Mouse (Mus musculus) embryonic facial prominence, embryonic 13.5 days (tissue): ENCODE measurements around the gene Lpcat1. TPM values are rescaled to one million over a fixed set of nuclear protein-coding genes. Genes with fewer than 3 reads are reported as not detected.
A peak's percentile ranks its signal among the peaks of the same experiment; 100 is the strongest.

Experiments used
- ATAC-seq: fragments of 200-750 bp; cut with Nextera tagmentation; 2 replicates; pipeline ENCODE4 v1.8.0; 2017; ENCODE audit warnings: low read depth; ENCODE audit not compliant: insufficient number of reproducible peaks, insufficient read depth, low FRiP score, low TSS enrichment
- H3K27ac ChIP-seq: fragments of 300-500 bp; sonication (generic); 2 replicates; pipeline ENCODE4 v1.5.1; 2015; ENCODE audit warnings: moderate library complexity, mild to moderate bottlenecking, inconsistent platforms
- H3K27me3 ChIP-seq: fragments of 300-500 bp; sonication (generic); 2 replicates; pipeline ENCODE4 v1.6.1; 2015; ENCODE audit warnings: mild to moderate bottlenecking, inconsistent platforms
- H3K36me3 ChIP-seq: fragments of 300-500 bp; sonication (generic); 2 replicates; pipeline ENCODE4 v1.6.1; 2015; ENCODE audit warnings: mild to moderate bottlenecking, inconsistent platforms
- H3K4me1 ChIP-seq: fragments of 300-500 bp; sonication (generic); 2 replicates; pipeline ENCODE4 v1.6.1; 2015; ENCODE audit warnings: inconsistent platforms
- H3K4me2 ChIP-seq: fragments of 300-500 bp; sonication (generic); 2 replicates; pipeline ENCODE4 v1.6.1; 2015; ENCODE audit warnings: moderate library complexity, mild to moderate bottlenecking, inconsistent platforms
- H3K4me3 ChIP-seq: fragments of 300-500 bp; sonication (generic); 2 replicates; pipeline ENCODE4 v1.5.1; 2015; ENCODE audit warnings: mild to moderate bottlenecking, inconsistent platforms
- H3K9ac ChIP-seq: fragments of 300-500 bp; sonication (generic); 2 replicates; pipeline ENCODE4 v1.6.1; 2015; ENCODE audit warnings: mild to moderate bottlenecking, inconsistent platforms
- H3K9me3 ChIP-seq: fragments of 300-500 bp; sonication (generic); 2 replicates; pipeline ENCODE4 v1.6.1; 2016; ENCODE audit warnings: inconsistent platforms
- WGBS: fragments of 180-500 bp; shearing (Covaris S2); methylation state at CpG from one replicate; pipeline ENCODE4 v1.1.7; 2015; ENCODE audit warnings: mixed read lengths; 5-methylcytosine and 5-hydroxymethylcytosine counted together
- polyA plus RNA-seq: library from polyadenylated mRNA; unstranded; fragments of >200 nt; fragmentation: Nextera tagmentation; extraction: Ambion mirVana; gene quantifications from 2 replicates; pipeline ENCODE4 v1.2.1, GENCODE M21; 2015

Gene Lpcat1
- polyA plus RNA-seq, 1 experiment from 2014 or later, result 44.5 TPM

DNA sequence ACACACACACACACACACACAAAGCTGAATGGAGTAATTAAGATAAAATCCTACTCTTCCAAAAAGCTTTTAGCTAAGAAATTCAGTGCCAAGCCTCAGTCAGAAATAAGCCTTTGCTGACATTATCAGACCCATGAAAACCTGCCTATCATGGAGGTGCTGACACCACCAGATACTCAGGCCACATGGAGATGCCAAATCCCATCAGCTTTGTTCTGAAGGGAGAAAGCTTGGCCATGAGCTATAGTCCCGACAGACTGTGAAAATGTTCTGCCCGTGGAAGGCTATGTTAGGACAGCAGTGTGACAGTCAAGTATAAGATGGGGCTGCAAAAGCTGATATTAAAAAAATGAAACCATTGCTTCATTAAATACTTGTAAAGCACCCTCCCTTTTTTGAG, 19.5 kb upstream of the Lpcat1 start:
- 77% methylated on average over 2 of the region's 2 CpGs for WGBS
- Histone ChIP-seq H3K9me3 (no peaks in the 10 kb centered on the region), H3K4me2 (no peak overlapping the region), H3K27ac (no peak overlapping the region), H3K36me3 (no peaks in the 10 kb centered on the region), H3K9ac (no peak overlapping the region), H3K4me1 (peaks cover 7% of the 10 kb centered on the region), H3K27me3 (no peaks in the 10 kb centered on the region; the same call in 1 of the 2 replicates), H3K4me3 (no peak overlapping the region)
- no peak for ATAC-seq

DNA sequence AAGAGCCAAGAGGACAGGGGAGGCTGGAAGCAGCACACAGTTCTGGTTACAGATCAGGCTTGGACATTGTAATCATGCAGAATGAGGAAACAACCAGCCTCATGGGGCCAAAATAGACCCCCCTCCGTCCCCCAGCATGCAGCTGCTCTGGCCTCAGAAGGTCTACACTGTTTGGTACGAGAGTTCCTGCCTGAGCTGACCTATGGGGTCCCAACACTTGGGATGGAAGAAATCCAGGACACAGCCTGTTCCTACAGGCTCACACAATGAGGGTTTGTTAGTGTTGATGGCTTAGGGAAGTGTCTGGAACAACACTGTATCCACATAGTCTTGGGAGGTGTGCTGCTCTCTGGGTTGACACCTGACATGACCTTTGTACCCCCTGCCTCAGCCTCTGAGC, 18.8 kb upstream of the Lpcat1 start:
- H3K4me2 ChIP-seq, result no peak overlapping the region
- no peaks in the 10 kb centered on the region for H3K36me3 ChIP-seq
- no peak overlapping the region for H3K9ac ChIP-seq
- no peak overlapping the region for H3K27ac ChIP-seq
- peaks cover 7% of the 10 kb centered on the region for H3K4me1 ChIP-seq
- no peaks in the 10 kb centered on the region for H3K9me3 ChIP-seq
- no peak for ATAC-seq
- 38% methylated on average over 2 of the region's 2 CpGs for WGBS
- H3K27me3 ChIP-seq, result no peaks in the 10 kb centered on the region; the same call in 1 of the 2 replicates
- H3K4me3 ChIP-seq, result no peak overlapping the region

DNA sequence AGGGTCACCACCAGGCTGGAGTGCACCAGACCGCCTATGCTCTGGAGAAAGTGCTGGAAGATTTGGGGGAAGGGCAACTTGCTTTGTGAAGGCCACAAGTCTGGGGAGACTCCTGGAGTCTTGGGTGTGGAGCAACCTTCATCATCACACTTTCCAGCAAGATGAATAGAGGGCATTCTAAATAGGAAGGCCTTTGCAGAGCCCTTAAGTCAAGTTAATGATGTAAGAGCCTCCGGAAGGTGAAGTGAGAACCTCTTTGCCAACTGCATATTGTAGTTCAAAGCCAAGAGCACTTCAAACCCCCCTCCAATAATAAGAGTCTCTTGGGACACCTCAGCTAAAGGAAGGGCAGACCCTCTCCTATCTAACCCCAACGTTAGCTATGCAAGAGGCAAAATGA, 18.3 kb upstream of the Lpcat1 start:
- H3K9ac ChIP-seq, result no peak overlapping the region
- no peak for ATAC-seq
- peaks cover 7% of the 10 kb centered on the region for H3K4me1 ChIP-seq
- no peak overlapping the region for H3K4me2 ChIP-seq
- WGBS, result 74% methylated on average over 3 of the region's 3 CpGs
- no peaks in the 10 kb centered on the region; the same call in 1 of the 2 replicates for H3K27me3 ChIP-seq
- H3K9me3 ChIP-seq, result no peaks in the 10 kb centered on the region
- no peak overlapping the region for H3K27ac ChIP-seq
- H3K36me3 ChIP-seq, result no peaks in the 10 kb centered on the region
- H3K4me3 ChIP-seq, result no peak overlapping the region

DNA sequence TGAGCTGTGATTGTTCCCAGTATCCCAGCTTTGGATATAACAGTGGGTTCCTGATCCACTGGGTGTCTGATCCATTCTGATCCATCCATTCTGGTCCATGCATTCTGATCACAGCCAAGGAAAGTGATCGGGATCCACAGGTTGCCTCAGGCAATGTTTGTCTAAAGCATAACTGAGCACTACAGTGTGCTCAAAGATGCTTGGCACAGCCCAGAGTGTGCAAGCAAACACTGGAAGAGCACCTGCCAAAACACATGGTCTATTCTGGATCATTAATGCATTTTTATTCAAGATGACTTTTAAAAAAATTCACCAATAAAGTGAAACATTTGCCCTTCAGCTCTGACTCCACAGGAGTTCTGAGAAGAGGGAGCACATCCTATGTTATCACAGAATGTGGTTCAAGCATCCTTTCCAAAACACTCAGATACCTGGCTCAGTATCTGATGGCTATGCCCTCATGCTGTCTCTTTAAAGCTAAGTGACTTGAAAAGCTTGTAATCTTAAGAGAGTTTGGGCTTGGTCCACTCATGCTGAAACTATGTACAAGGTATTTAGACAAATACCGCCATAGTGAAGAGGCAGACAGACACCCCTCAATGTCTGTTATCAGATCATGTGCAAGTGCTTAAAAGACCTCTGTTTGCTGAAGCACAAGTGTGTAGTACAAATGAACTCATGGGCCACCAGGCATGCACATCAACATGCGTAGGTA, 13.3 kb upstream of the Lpcat1 start:
- Histone ChIP-seq H3K27me3 (no peaks in the 10 kb centered on the region; the same call in 1 of the 2 replicates), H3K36me3 (no peaks in the 10 kb centered on the region), H3K9ac (no peak overlapping the region), H3K4me3 (no peak overlapping the region), H3K27ac (no peak overlapping the region), H3K4me2 (no peak overlapping the region), H3K9me3 (no peaks in the 10 kb centered on the region), H3K4me1 (no peaks in the 10 kb centered on the region)
- WGBS, result 71% methylated on average over 3 of the region's 3 CpGs
- no peak for ATAC-seq

DNA sequence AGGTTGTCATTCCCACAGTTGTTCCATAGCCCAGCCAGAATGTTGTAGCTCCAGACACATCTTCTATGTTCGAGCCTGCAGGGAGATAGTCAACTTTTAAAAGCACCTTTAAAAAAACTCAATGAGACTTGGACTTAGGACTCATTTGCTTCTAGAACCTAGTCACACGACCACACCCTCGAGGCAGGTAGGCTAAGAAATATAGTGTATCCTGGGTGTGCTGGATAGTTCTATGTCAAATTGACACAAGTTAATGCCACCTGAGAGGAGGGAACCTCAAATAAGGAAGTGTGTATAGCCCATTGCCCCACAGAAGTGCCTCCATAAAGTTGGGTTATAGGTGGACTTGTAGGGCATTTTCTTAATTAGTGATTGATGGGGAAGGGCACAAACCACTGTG, 11.7 kb upstream of the Lpcat1 start:
- no peak overlapping the region for H3K9ac ChIP-seq
- H3K36me3 ChIP-seq, result no peaks in the 10 kb centered on the region
- H3K4me2 ChIP-seq, result no peak overlapping the region
- no peaks in the 10 kb centered on the region for H3K4me1 ChIP-seq
- no peaks in the 10 kb centered on the region for H3K27me3 ChIP-seq
- no peak overlapping the region for H3K27ac ChIP-seq
- H3K4me3 ChIP-seq, result no peak overlapping the region
- no peaks in the 10 kb centered on the region for H3K9me3 ChIP-seq
- 76% methylated on average over 3 of the region's 3 CpGs for WGBS
- no peak for ATAC-seq

DNA sequence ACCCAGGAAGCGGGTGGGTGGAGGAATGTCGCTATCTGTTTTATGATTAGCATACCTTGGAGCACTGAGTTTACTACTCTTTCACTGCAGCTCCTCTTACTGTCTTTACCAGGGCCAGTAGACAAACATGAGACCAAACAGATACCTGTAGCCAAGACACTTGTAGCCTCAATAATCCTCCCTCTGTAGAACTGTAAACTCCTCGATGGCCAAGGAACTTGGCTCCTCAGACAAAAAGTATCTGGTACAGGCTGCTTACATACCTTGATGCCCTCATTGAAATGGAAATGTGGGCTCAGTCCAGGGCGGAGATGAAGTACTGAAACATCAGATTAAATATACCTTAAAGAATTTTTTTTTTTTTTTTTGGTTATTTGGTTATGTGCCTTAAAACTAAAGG, 9.7 kb upstream of the Lpcat1 start:
- Histone ChIP-seq H3K4me2 (no peak overlapping the region), H3K9ac (no peak overlapping the region), H3K36me3 (no peaks in the 10 kb centered on the region), H3K4me1 (no peaks in the 10 kb centered on the region), H3K4me3 (no peak overlapping the region), H3K27ac (no peak overlapping the region), H3K9me3 (no peaks in the 10 kb centered on the region), H3K27me3 (no peaks in the 10 kb centered on the region)
- 93% methylated on average over 4 of the region's 4 CpGs for WGBS
- no peak for ATAC-seq

DNA sequence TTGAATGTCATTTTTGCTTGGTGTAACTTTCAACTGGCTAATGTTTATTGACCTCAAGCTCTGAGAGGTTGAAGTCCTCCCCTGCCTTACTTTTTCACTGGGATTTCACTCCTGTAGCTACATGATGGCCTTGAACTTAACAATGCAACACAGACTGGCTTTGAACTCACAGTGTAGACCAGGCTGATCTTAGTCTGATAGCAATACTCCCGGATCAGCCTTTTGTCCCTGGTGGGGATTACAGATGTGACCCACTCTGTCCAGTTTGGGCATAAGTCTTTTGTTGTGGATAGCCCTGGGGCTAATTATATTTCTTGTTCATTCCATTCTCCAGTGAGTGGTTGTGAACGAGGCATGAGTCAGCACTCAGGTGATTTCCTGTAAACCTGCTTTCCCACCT, 9.3 kb upstream of the Lpcat1 start:
- 59% methylated on average over 2 of the region's 2 CpGs for WGBS

DNA sequence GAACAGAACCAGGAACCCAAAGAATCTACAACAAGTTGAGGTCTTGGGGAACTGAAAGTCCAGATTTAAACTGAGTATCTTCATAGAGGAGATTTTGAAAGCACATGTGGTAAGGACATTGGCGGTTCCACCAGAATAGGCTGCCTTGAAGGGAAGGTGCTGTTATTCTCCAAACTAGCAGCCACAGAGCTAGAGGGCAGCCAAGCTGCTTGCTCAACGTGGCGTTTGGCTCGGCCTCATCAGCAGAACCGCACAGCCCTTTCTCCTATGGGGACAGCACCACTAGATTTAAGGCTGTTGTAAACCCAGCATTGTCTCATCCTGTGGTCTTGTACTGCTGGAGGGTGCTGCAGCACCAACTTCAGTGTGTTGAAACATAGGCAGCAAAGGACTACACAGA, 8.3 kb upstream of the Lpcat1 start:
- Histone ChIP-seq H3K4me1 (no peaks in the 10 kb centered on the region), H3K4me2 (no peak overlapping the region), H3K9ac (no peak overlapping the region), H3K27ac (no peak overlapping the region), H3K9me3 (no peaks in the 10 kb centered on the region), H3K36me3 (no peaks in the 10 kb centered on the region), H3K27me3 (no peaks in the 10 kb centered on the region), H3K4me3 (no peak overlapping the region)
- ATAC-seq, result no peak
- 76% methylated on average over 5 of the region's 5 CpGs for WGBS

More for the DNA sequence above, 9.3 kb upstream of the Lpcat1 start:
- ATAC-seq, result no peak
- Histone ChIP-seq H3K4me2 (no peak overlapping the region), H3K9ac (no peak overlapping the region), H3K4me3 (no peak overlapping the region), H3K36me3 (no peaks in the 10 kb centered on the region), H3K27ac (no peak overlapping the region), H3K9me3 (no peaks in the 10 kb centered on the region), H3K27me3 (no peaks in the 10 kb centered on the region), H3K4me1 (no peaks in the 10 kb centered on the region)

DNA sequence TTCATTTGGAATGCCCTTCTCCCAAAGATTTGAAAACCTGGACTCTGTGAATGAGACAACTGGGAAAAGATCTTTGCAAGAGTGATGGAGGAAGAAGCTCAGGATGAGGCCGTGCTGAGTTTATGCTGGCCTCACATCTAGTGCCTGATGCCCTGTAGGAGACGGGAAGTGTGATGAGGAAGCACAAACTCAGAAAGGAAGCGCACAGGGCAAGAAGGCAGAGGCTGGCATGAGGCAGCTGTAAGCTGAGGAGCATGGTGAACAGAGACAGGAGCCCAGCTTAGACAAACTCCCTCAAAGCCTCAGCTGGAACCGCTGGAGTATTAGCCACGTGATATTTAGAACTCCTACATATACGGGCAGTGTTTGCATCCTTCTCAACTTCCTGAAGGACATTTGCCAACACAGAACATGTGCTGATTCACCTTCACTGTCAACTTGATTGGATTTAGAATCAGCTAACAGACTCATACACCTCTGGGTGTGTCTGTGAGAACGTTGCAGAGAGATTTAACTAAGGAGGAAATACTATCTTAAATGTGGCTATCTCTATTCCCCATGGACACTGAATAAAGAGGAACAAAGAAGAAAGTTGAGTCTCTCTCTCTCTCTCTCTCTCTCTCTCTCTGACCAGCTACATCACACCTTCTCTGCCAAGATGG, 7.7 kb upstream of the Lpcat1 start:
- no peak for ATAC-seq
- Histone ChIP-seq H3K4me3 (no peak overlapping the region), H3K9me3 (no peaks in the 10 kb centered on the region), H3K4me2 (no peak overlapping the region), H3K4me1 (no peaks in the 10 kb centered on the region), H3K36me3 (no peaks in the 10 kb centered on the region), H3K27ac (no peak overlapping the region), H3K9ac (no peak overlapping the region), H3K27me3 (no peaks in the 10 kb centered on the region)
- WGBS, result 60% methylated on average over 7 of the region's 7 CpGs

DNA sequence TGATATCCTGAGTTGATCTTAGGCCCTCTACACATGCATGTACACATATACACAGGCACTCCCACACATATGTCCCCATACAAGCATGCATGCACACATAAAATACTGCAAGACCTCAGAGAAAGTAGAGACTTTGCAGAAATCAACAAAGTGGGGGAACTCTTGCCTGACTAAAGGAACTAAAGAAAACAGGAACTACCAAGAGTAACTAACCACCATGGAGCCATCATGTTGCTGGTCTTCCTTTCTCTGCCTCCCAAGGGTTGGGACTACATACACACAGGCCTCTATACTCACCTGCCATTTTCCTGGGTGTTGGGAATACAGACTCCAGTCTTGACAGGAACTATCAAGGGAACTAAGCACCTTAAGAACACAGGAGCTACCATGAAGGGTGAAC, 5.4 kb upstream of the Lpcat1 start:
- H3K9me3 ChIP-seq, result no peaks in the 10 kb centered on the region
- no peaks in the 10 kb centered on the region for H3K27me3 ChIP-seq
- ATAC-seq, result no peak
- H3K4me3 ChIP-seq, result no peak overlapping the region
- no peaks in the 10 kb centered on the region for H3K36me3 ChIP-seq
- no peaks in the 10 kb centered on the region for H3K4me1 ChIP-seq
- H3K27ac ChIP-seq, result no peak overlapping the region
- no peak overlapping the region for H3K9ac ChIP-seq
- no peak overlapping the region for H3K4me2 ChIP-seq

DNA sequence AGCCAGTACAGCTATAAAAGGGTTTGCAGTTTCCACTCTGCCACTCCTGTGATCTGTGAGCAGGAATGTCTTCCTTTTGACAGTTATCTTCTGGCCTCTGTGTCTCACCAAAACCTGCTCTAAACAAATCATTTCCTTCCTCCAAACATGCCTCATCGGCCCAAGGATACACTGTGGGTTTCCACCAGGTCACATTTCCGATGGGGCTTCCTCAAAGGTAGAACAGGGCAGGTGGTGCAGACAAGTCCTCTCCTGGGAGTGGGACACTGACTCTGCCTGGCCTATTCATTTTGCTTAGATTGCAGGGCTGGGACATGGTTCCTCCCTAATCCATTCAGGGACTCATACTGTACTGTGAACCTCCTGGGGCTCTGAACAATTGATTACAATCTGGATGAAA, 1.8 kb upstream of the Lpcat1 start:
- Histone ChIP-seq H3K4me1 (peaks cover 22% of the 10 kb centered on the region), H3K27ac (no peak overlapping the region), H3K36me3 (no peaks in the 10 kb centered on the region), H3K4me3 (no peak overlapping the region), H3K4me2 (no peak overlapping the region), H3K9me3 (no peaks in the 10 kb centered on the region), H3K9ac (no peak overlapping the region), H3K27me3 (no peaks in the 10 kb centered on the region)
- WGBS, result 69% methylated on average over 2 of the region's 2 CpGs
- ATAC-seq, result no peak

DNA sequence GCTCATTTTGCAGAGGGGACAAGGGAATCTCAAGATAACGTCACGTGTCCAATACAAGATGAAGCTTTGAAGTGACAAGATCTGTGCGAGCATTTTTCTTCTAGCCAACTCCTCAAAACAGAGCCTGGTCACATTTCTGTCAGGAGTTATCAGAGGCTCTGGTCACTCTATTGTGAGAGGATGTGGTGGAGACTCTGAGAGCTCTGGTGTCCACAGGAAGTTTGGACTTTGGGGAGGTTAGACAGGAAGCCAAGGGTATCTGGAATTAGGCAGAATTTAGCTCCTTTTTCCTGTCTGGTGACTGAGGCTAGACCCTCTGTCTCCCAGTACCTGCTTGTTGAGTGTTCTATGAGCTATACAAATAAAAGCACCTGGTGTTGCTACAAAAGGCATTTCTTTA, 586 bp upstream of the Lpcat1 start:
- no peaks in the 10 kb centered on the region for H3K27me3 ChIP-seq
- no peak overlapping the region for H3K9ac ChIP-seq
- no peaks in the 10 kb centered on the region for H3K9me3 ChIP-seq
- no peak overlapping the region for H3K4me3 ChIP-seq
- peaks cover 3% of the 10 kb centered on the region; the same call in 1 of the 2 replicates for H3K36me3 ChIP-seq
- WGBS, result 84% methylated on average over 3 of the region's 3 CpGs
- peak overlapping the region; percentile 84; the same call in 1 of the 2 replicates for H3K4me2 ChIP-seq
- peaks cover 28% of the 10 kb centered on the region for H3K4me1 ChIP-seq
- ATAC-seq, result no peak
- no peak overlapping the region for H3K27ac ChIP-seq
